Mouse (Mus musculus) kidney, adult 2 months (tissue): ENCODE measurements around the gene Sbno1.

Experiments used
- CTCF ChIP-seq: fragments of 200-500 bp; conservative IDR thresholded peaks from 2 replicates; pipeline ENCODE4 v1.5.1; 2011; ENCODE audit warnings: low read depth, mild to moderate bottlenecking, control low read depth, low read length, moderate library complexity, mixed read lengths; ENCODE audit not compliant: insufficient read depth, insufficient read length
- POLR2A ChIP-seq: fragments of 200-500 bp; IDR thresholded peaks from one replicate; pipeline ENCODE4 v1.6.1; 2011; ENCODE audit warnings: low read depth, low read length, control low read depth

DNA sequence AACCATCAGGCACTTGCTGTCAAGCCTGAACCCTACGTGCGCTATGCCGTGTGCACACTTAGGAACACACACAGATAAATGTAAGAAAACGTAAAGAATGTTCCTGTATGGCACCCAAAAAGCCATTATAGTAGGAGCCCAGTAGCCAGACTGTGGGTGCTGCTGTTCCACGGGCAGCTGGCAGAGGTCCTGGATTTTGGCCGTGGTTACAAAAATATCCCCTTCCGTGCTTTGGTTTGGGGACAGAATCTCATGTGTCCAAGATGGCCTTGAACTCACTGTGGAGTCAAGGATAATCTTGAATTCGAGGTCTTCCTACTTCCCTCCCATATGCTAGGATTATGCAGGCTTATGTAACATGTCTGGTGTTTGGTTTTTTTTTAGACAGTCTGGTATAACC, 82.9 kb downstream of the Sbno1 start:
- TF ChIP-seq CTCF = no peak
- no peak for TF ChIP-seq POLR2A
